Mouse (Mus musculus) midbrain, postnatal 0 days (tissue): ENCODE data around the gene Keap1. TPM values are rescaled to one million over a fixed set of nuclear protein-coding genes. Genes with fewer than 3 reads are reported as not detected.

Experiments
- ATAC-seq: fragments of 200-750 bp; cut with Nextera tagmentation; 2 replicates; pipeline ENCODE4 v1.8.0; 2017; ENCODE audit warnings: moderate number of reproducible peaks, mild to moderate bottlenecking, moderate TSS enrichment, moderate library complexity; ENCODE audit not compliant: low FRiP score
- DNase-seq: peaks from one replicate; pipeline ENCODE4 v3.0.0-alpha.2; 2015; ENCODE audit warnings: low spot score
- H3K27ac ChIP-seq: fragments of 300-500 bp; sonication (generic); 2 replicates; pipeline ENCODE4 v1.5.1; 2014; ENCODE audit warnings: low read depth, mild to moderate bottlenecking, low read length, mixed read lengths
- H3K27me3 ChIP-seq: fragments of 300-500 bp; sonication (generic); 2 replicates; pipeline ENCODE4 v1.6.1; 2014; ENCODE audit warnings: low read length, control low read depth, mixed read lengths; ENCODE audit not compliant: insufficient read depth
- H3K36me3 ChIP-seq: fragments of 300-500 bp; sonication (generic); 2 replicates; pipeline ENCODE4 v1.6.1; 2014; ENCODE audit warnings: low read length, control low read depth, mixed read lengths; ENCODE audit not compliant: insufficient read depth
- H3K4me1 ChIP-seq: fragments of 300-500 bp; sonication (generic); 2 replicates; pipeline ENCODE4 v1.6.1; 2014; ENCODE audit warnings: mild to moderate bottlenecking, control low read depth, antibody characterized with exemption, low read length, mixed read lengths; ENCODE audit not compliant: insufficient read depth
- H3K4me2 ChIP-seq: fragments of 300-500 bp; sonication (generic); 2 replicates; pipeline ENCODE4 v1.6.1; 2014; ENCODE audit warnings: low read depth, mild to moderate bottlenecking, low read length, mixed read lengths; ENCODE audit not compliant: poor library complexity, severe bottlenecking
- H3K4me3 ChIP-seq: fragments of 300-500 bp; sonication (generic); 2 replicates; pipeline ENCODE4 v1.5.1; 2014; ENCODE audit warnings: low read depth, mild to moderate bottlenecking, low read length, moderate library complexity
- H3K9ac ChIP-seq: fragments of 300-500 bp; sonication (generic); replicated peaks from 2 replicates; pipeline ENCODE4 v1.6.1; 2014; ENCODE audit warnings: mild to moderate bottlenecking, low read length, moderate library complexity, mixed read lengths; ENCODE audit not compliant: poor library complexity, severe bottlenecking
- H3K9me3 ChIP-seq: fragments of 300-500 bp; sonication (generic); 2 replicates; pipeline ENCODE4 v1.6.1; 2016; ENCODE audit warnings: low read length, control low read depth
- CTCF ChIP-seq: IDR thresholded peaks from 2 replicates; pipeline ENCODE4 v1.5.1; 2016; ENCODE audit warnings: antibody characterized with exemption, mild to moderate bottlenecking
- WGBS: fragments of 180-500 bp; shearing (Covaris S2); extraction: QIAGEN DNeasy Blood & Tissue Kit; methylation state at CpG from one replicate; pipeline ENCODE4 v1.1.7; 2014; 5-methylcytosine and 5-hydroxymethylcytosine counted together
- polyA plus RNA-seq: library from polyadenylated mRNA; unstranded; fragments of >200 nt; fragmentation: Nextera tagmentation; extraction: Ambion mirVana; gene quantifications from 2 replicates; pipeline ENCODE4 v1.2.1, GENCODE M21; 2015
- total RNA-seq: library from RNA; depleted of rRNA; stranded (reverse); fragments of >200 nt; gene quantifications from 2 replicates; pipeline ENCODE4 v1.2.3, GENCODE M21; 2014

Gene Keap1
- total and polyA plus RNA-seq, 2 experiments from 2014 or later = 60.6 to 89.7 TPM

GRCm38 (mm10) chr9:21193786-21194185, 45.4 kb downstream of the Keap1 start:
- H3K27me3 ChIP-seq = no peaks in the 10 kb centered on the region
- 0 out of 2 replicates have a peak, but pooled peaks cover 2% of the 10 kb centered on the region for H3K4me1 ChIP-seq
- DNase-seq = no peak
- H3K36me3 ChIP-seq = no peaks in the 10 kb centered on the region
- no peak overlapping the region for H3K9ac ChIP-seq
- H3K4me3 ChIP-seq = no peak overlapping the region
- H3K9me3 ChIP-seq = no peaks in the 10 kb centered on the region
- no peak overlapping the region for H3K27ac ChIP-seq
- TF ChIP-seq CTCF = no peak
- 80% methylated on average over 3 of the region's 3 CpGs for WGBS
- H3K4me2 ChIP-seq = no peak overlapping the region
- ATAC-seq = no peak

DNA sequence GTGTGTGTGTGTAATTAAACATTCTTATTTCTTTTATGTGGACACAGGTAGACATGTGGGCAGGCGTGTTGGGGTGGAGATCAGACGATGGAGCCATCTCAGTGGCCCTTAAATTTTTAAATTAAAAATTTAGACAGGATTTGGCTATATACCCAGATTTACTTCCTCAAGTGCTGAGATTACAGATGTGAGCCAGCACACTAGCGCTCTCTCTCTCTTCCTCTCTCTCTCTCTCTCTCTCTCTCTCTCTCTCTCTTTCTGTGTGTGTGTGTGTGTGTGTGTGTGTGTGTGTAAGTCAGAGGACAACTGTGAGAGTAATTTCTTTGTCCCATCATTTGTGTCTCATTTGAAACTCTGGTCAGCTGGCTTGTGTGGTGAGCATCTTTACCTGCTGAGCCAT, 48.5 kb downstream of the Keap1 start:
- H3K4me3 ChIP-seq = no peak overlapping the region
- 76% methylated on average over 3 of the region's 3 CpGs for WGBS

GRCm38 (mm10) chr9:21189905-21190304, 49.3 kb downstream of the Keap1 start:
- no peak overlapping the region for H3K27ac ChIP-seq
- H3K4me3 ChIP-seq = no peak overlapping the region
- H3K27me3 ChIP-seq = no peaks in the 10 kb centered on the region
- no peaks in the 10 kb centered on the region for H3K36me3 ChIP-seq
- H3K4me2 ChIP-seq = no peak overlapping the region
- TF ChIP-seq CTCF = peak; percentile 54
- 44% methylated on average over 7 of the region's 7 CpGs for WGBS
- DNase-seq (peak; percentile 45), ATAC-seq (no peak)
- H3K9ac ChIP-seq = no peak overlapping the region
- H3K4me1 ChIP-seq = no peaks in the 10 kb centered on the region
- H3K9me3 ChIP-seq = no peaks in the 10 kb centered on the region

More for the DNA sequence above, 48.5 kb downstream of the Keap1 start:
- Histone ChIP-seq H3K4me1 (0 out of 2 replicates have a peak, but pooled peaks cover 2% of the 10 kb centered on the region), H3K9me3 (no peaks in the 10 kb centered on the region), H3K27me3 (no peaks in the 10 kb centered on the region), H3K27ac (no peak overlapping the region), H3K4me2 (no peak overlapping the region), H3K9ac (no peak overlapping the region), H3K36me3 (no peaks in the 10 kb centered on the region)
- ATAC-seq (no peak), DNase-seq (no peak)
- no peak for TF ChIP-seq CTCF

DNA sequence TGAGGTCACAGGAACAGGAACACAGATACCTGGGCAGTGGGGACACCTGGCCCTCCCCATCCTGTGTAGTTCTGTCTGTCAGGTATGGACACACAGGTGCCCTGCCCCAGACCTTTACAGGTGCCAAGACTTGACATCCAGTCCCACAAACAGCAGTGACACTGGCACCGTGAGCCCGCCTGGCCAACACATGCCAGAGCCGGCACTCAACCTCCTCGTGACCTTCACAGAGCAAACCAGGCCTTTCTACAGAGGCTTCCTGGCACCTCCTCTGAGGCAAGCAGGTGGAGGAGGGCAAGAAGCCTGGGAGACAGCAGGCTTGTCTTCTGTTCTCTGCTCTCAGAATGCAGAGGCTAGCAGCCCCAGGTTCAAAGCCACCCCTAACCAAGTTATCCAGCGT, 53.7 kb downstream of the Keap1 start:
- Histone ChIP-seq H3K9ac (no peak overlapping the region), H3K36me3 (no peaks in the 10 kb centered on the region), H3K4me1 (no peaks in the 10 kb centered on the region), H3K4me2 (no peak overlapping the region), H3K27ac (no peak overlapping the region), H3K27me3 (0 out of 2 replicates have a peak, but pooled peaks cover 19% of the 10 kb centered on the region), H3K4me3 (no peak overlapping the region), H3K9me3 (no peaks in the 10 kb centered on the region)
- TF ChIP-seq CTCF = no peak
- ATAC-seq (no peak), DNase-seq (no peak)
- WGBS = 91% methylated on average over 5 of the region's 5 CpGs

- no peak for ATAC-seq
- WGBS = 29% methylated on average over 2 of the region's 2 CpGs
- H3K4me1 ChIP-seq = no peaks in the 10 kb centered on the region
- no peak for TF ChIP-seq CTCF
- H3K9me3 ChIP-seq = no peaks in the 10 kb centered on the region
- H3K9ac ChIP-seq = no peak overlapping the region
- DNase-seq = no peak
- H3K36me3 ChIP-seq = no peaks in the 10 kb centered on the region
- 0 out of 2 replicates have a peak, but pooled peaks cover 19% of the 10 kb centered on the region for H3K27me3 ChIP-seq
- H3K27ac ChIP-seq = no peak overlapping the region
- no peak overlapping the region for H3K4me3 ChIP-seq
- no peak overlapping the region for H3K4me2 ChIP-seq
Observed at GRCm38 (mm10) chr9:21184733-21185132, 54.4 kb downstream of the Keap1 start.

GRCm38 (mm10) chr9:21183905-21184413, 55.2 kb downstream of the Keap1 start:
- Histone ChIP-seq H3K9me3 (no peaks in the 10 kb centered on the region), H3K27me3 (0 out of 2 replicates have a peak, but pooled peaks cover 19% of the 10 kb centered on the region), H3K9ac (no peak overlapping the region), H3K4me3 (no peak overlapping the region), H3K36me3 (no peaks in the 10 kb centered on the region), H3K27ac (no peak overlapping the region), H3K4me1 (no peaks in the 10 kb centered on the region), H3K4me2 (peak overlapping the region; percentile 32)
- ATAC-seq (no peak), DNase-seq (no peak)
- no peak for TF ChIP-seq CTCF
- 5% methylated on average over 33 of the region's 34 CpGs for WGBS
